Mouse (Mus musculus): ENCODE data around the gene Cnih4. TPM values are rescaled to one million over a fixed set of nuclear protein-coding genes. Genes with fewer than 3 reads are reported as not detected.

The Cnih4 gene
- polyA plus RNA-seq (2016; fragmentation: Nextera tagmentation; extraction: Ambion mirVana): 79.4 and 88.8 TPM in 2 replicates

GRCm38 (mm10) chr1:181143950-181144836 lies at the start of gene Cnih4, which contains the start of gene Nvl:
Gene Cnih4, plus strand, starts transcription at chr1:181144693.
Gene Nvl, minus strand, starts transcription at chr1:181144204.
- under 1% methylated on average over 52 of the region's 52 CpGs for WGBS
- ATAC-seq (ENCODE audit: insufficient number of reproducible peaks, insufficient read depth, low FRiP score, low TSS enrichment): peak; percentile 100

GRCm38 (mm10) chr1:181117112-181117511 lies 27.4 kb upstream of the Cnih4 start:
- H3K9ac ChIP-seq: no peak overlapping the region
- H3K36me3 ChIP-seq: peaks cover 77% of the 10 kb centered on the region
- ATAC-seq (ENCODE audit: insufficient number of reproducible peaks, insufficient read depth, low FRiP score, low TSS enrichment): no peak
- H3K4me1 ChIP-seq: no peaks in the 10 kb centered on the region
- no peak overlapping the region for H3K4me2 ChIP-seq (replicated peaks)
- no peak overlapping the region for H3K4me3 ChIP-seq
- no peak overlapping the region for H3K27ac ChIP-seq
- H3K27me3 ChIP-seq: no peaks in the 10 kb centered on the region
- 91% methylated on average over 4 of the region's 4 CpGs for WGBS
- H3K9me3 ChIP-seq: no peaks in the 10 kb centered on the region

More at GRCm38 (mm10) chr1:181143950-181144836, at the start of gene Cnih4, which contains the start of gene Nvl:
- Histone ChIP-seq H3K27me3 (no peaks in the 10 kb centered on the region), H3K27ac (peak within 1 kb of the TSS; percentile 88), H3K4me1 (peaks cover 12% of the 10 kb centered on the region; the same call in 1 of the 2 replicates), H3K4me2 (replicated peaks) (peak within 1 kb of the TSS; percentile 65), H3K9me3 (no peaks in the 10 kb centered on the region), H3K36me3 (peaks cover 21% of the 10 kb centered on the region), H3K4me3 (peak within 1 kb of the TSS; percentile 83), H3K9ac (peak within 1 kb of the TSS; percentile 73)

- no peak overlapping the region for H3K4me2 ChIP-seq (replicated peaks)
- H3K36me3 ChIP-seq: peaks cover 78% of the 10 kb centered on the region
- H3K27me3 ChIP-seq: no peaks in the 10 kb centered on the region
- no peak overlapping the region for H3K27ac ChIP-seq
- 93% methylated on average over 2 of the region's 2 CpGs for WGBS
- no peak for ATAC-seq (ENCODE audit: insufficient number of reproducible peaks, insufficient read depth, low FRiP score, low TSS enrichment)
- no peaks in the 10 kb centered on the region for H3K4me1 ChIP-seq
- no peaks in the 10 kb centered on the region for H3K9me3 ChIP-seq
- H3K9ac ChIP-seq: no peak overlapping the region
- H3K4me3 ChIP-seq: no peak overlapping the region
Observed at GRCm38 (mm10) chr1:181124145-181124544, 20.3 kb upstream of the Cnih4 start.

- Histone ChIP-seq H3K36me3 (peaks cover 73% of the 10 kb centered on the region), H3K4me1 (no peaks in the 10 kb centered on the region), H3K4me2 (replicated peaks) (no peak overlapping the region), H3K27me3 (no peaks in the 10 kb centered on the region), H3K9me3 (no peaks in the 10 kb centered on the region), H3K4me3 (no peak overlapping the region), H3K27ac (no peak overlapping the region), H3K9ac (no peak overlapping the region)
- WGBS: 98% methylated on average over 3 of the region's 3 CpGs
- no peak for ATAC-seq (ENCODE audit: insufficient number of reproducible peaks, insufficient read depth, low FRiP score, low TSS enrichment)
Observed at GRCm38 (mm10) chr1:181125916-181126315, 18.6 kb upstream of the Cnih4 start.

- H3K9ac ChIP-seq: no peak overlapping the region
- no peaks in the 10 kb centered on the region for H3K27me3 ChIP-seq
- ATAC-seq (ENCODE audit: insufficient number of reproducible peaks, insufficient read depth, low FRiP score, low TSS enrichment): no peak
- no peak overlapping the region for H3K27ac ChIP-seq
- H3K9me3 ChIP-seq: no peaks in the 10 kb centered on the region
- no peaks in the 10 kb centered on the region for H3K4me1 ChIP-seq
- H3K4me3 ChIP-seq: no peak overlapping the region
- H3K4me2 ChIP-seq (replicated peaks): no peak overlapping the region
- 93% methylated on average over 9 of the region's 9 CpGs for WGBS
- H3K36me3 ChIP-seq: peaks cover 69% of the 10 kb centered on the region
Observed at GRCm38 (mm10) chr1:181126766-181127165, 17.7 kb upstream of the Cnih4 start.

GRCm38 (mm10) chr1:181131915-181132314 lies 12.6 kb upstream of the Cnih4 start:
- H3K36me3 ChIP-seq: peaks cover 74% of the 10 kb centered on the region
- 90% methylated on average over 6 of the region's 6 CpGs for WGBS
- no peak overlapping the region for H3K4me3 ChIP-seq
- H3K4me2 ChIP-seq (replicated peaks): no peak overlapping the region
- H3K4me1 ChIP-seq: no peaks in the 10 kb centered on the region
- ATAC-seq (ENCODE audit: insufficient number of reproducible peaks, insufficient read depth, low FRiP score, low TSS enrichment): no peak
- no peaks in the 10 kb centered on the region for H3K27me3 ChIP-seq
- no peaks in the 10 kb centered on the region for H3K9me3 ChIP-seq
- no peak overlapping the region for H3K9ac ChIP-seq
- H3K27ac ChIP-seq: no peak overlapping the region

- no peak overlapping the region for H3K27ac ChIP-seq
- peaks cover 56% of the 10 kb centered on the region for H3K36me3 ChIP-seq
- no peak overlapping the region for H3K4me3 ChIP-seq
- ATAC-seq (ENCODE audit: insufficient number of reproducible peaks, insufficient read depth, low FRiP score, low TSS enrichment): no peak
- WGBS: 93% methylated on average over 7 of the region's 7 CpGs
- no peak overlapping the region for H3K4me2 ChIP-seq (replicated peaks)
- no peaks in the 10 kb centered on the region for H3K27me3 ChIP-seq
- no peak overlapping the region for H3K9ac ChIP-seq
- no peaks in the 10 kb centered on the region for H3K9me3 ChIP-seq
- peaks cover 5% of the 10 kb centered on the region; the same call in 1 of the 2 replicates for H3K4me1 ChIP-seq
Observed at GRCm38 (mm10) chr1:181138730-181139129, 5.8 kb upstream of the Cnih4 start.

GRCm38 (mm10) chr1:181143609-181143949 lies 914 bp upstream of the Cnih4 start:
- H3K9ac ChIP-seq: peak overlapping the region; percentile 73
- H3K36me3 ChIP-seq: peaks cover 24% of the 10 kb centered on the region
- WGBS: under 1% methylated on average over 12 of the region's 12 CpGs
- peaks cover 12% of the 10 kb centered on the region; the same call in 1 of the 2 replicates for H3K4me1 ChIP-seq
- H3K4me3 ChIP-seq: peak overlapping the region; percentile 83
- 0 out of 2 replicates have a peak, but pooled peaks have one; percentile 5 for ATAC-seq (ENCODE audit: insufficient number of reproducible peaks, insufficient read depth, low FRiP score, low TSS enrichment)
- peak overlapping the region; percentile 65 for H3K4me2 ChIP-seq (replicated peaks)
- peak overlapping the region; percentile 88; the same call in 1 of the 2 replicates for H3K27ac ChIP-seq
- no peaks in the 10 kb centered on the region for H3K9me3 ChIP-seq
- no peaks in the 10 kb centered on the region for H3K27me3 ChIP-seq

- peak overlapping the region; percentile 88 for H3K27ac ChIP-seq
- 18% methylated on average over 12 of the region's 12 CpGs for WGBS
Observed at GRCm38 (mm10) chr1:181144966-181145365, 473 bp downstream of the Cnih4 start.

GRCm38 (mm10) chr1:181146187-181146586 lies 1.7 kb downstream of the Cnih4 start:
- Histone ChIP-seq H3K4me2 (replicated peaks) (no peak overlapping the region), H3K9ac (no peak overlapping the region)
- ATAC-seq (ENCODE audit: insufficient number of reproducible peaks, insufficient read depth, low FRiP score, low TSS enrichment): no peak

More at GRCm38 (mm10) chr1:181144966-181145365, 473 bp downstream of the Cnih4 start:
- H3K4me2 ChIP-seq (replicated peaks): peak overlapping the region; percentile 65
- H3K27me3 ChIP-seq: no peaks in the 10 kb centered on the region
- H3K36me3 ChIP-seq: peaks cover 14% of the 10 kb centered on the region
- H3K9ac ChIP-seq: peak overlapping the region; percentile 73
- no peaks in the 10 kb centered on the region for H3K9me3 ChIP-seq
- H3K4me1 ChIP-seq: peaks cover 12% of the 10 kb centered on the region; the same call in 1 of the 2 replicates
- H3K4me3 ChIP-seq: peak overlapping the region; percentile 83
- ATAC-seq (ENCODE audit: insufficient number of reproducible peaks, insufficient read depth, low FRiP score, low TSS enrichment): no peak

GRCm38 (mm10) chr1:181148540-181148939 lies 4.0 kb downstream of the Cnih4 start:
- no peak overlapping the region for H3K27ac ChIP-seq
- H3K27me3 ChIP-seq: no peaks in the 10 kb centered on the region
- no peaks in the 10 kb centered on the region for H3K9me3 ChIP-seq
- H3K4me2 ChIP-seq (replicated peaks): no peak overlapping the region
- H3K4me3 ChIP-seq: no peak overlapping the region
- H3K4me1 ChIP-seq: peaks cover 19% of the 10 kb centered on the region
- H3K36me3 ChIP-seq: no peaks in the 10 kb centered on the region
- ATAC-seq (ENCODE audit: insufficient number of reproducible peaks, insufficient read depth, low FRiP score, low TSS enrichment): no peak
- WGBS: 58% methylated on average over 5 of the region's 5 CpGs
- no peak overlapping the region for H3K9ac ChIP-seq

More at GRCm38 (mm10) chr1:181146187-181146586, 1.7 kb downstream of the Cnih4 start:
- H3K27me3 ChIP-seq: no peaks in the 10 kb centered on the region
- H3K4me1 ChIP-seq: peaks cover 12% of the 10 kb centered on the region; the same call in 1 of the 2 replicates
- WGBS: 88% methylated on average over 2 of the region's 2 CpGs
- no peak overlapping the region for H3K4me3 ChIP-seq
- H3K36me3 ChIP-seq: 0 out of 2 replicates have a peak, but pooled peaks cover 1% of the 10 kb centered on the region
- H3K9me3 ChIP-seq: no peaks in the 10 kb centered on the region
- no peak overlapping the region for H3K27ac ChIP-seq

Data from embryonic facial prominence, embryonic 12.5 days (tissue).